Mouse (Mus musculus) cortical plate, adult 2 months (tissue): ENCODE data around the gene Alkbh4.

Source experiments
- CTCF ChIP-seq: fragments of 200-500 bp; IDR thresholded peaks from 2 replicates; pipeline ENCODE4 v1.5.1; 2011; ENCODE audit warnings: mild to moderate bottlenecking, control low read depth, low read length; ENCODE audit not compliant: insufficient read depth; ENCODE audit errors: extremely low read depth
- POLR2A ChIP-seq: fragments of 200-500 bp; IDR thresholded peaks from 2 replicates; pipeline ENCODE4 v1.6.1; 2011; ENCODE audit warnings: mild to moderate bottlenecking, low read length, control low read depth; ENCODE audit not compliant: insufficient read depth; ENCODE audit errors: extremely low read depth

- TF ChIP-seq CTCF: no peak
- TF ChIP-seq POLR2A: no peak
These were observed 40.9 kb upstream of the Alkbh4 start for GRCm38 (mm10) chr5:136095089-136095488.
